ENCODE assay signal across 20 mouse cellular contexts in genomic region chr11:66569045-66569444, GRCm38 (mm10). TPM values are rescaled to one million over a fixed set of nuclear protein-coding genes. Genes with fewer than 3 reads are reported as not detected.
"Had no signal": no experiment of that assay in that cellular context is flagged by ENCODE, and none has a peak within 500 bp of the region (broad histone marks: within the 10 kb centered on the region; RNA-seq: fewer than 3 reads in every experiment).

No protein-coding gene starts in this region.

- H3K9ac ChIP-seq: limb, embryonic 12.5 days; limb, embryonic 15.5 days; liver, embryonic 14.5 days; liver, postnatal 0 days; lung, embryonic 14.5 days; midbrain, embryonic 12.5 days; neural tube, embryonic 12.5 days; stomach, embryonic 15.5 days had no signal

- ATAC-seq: liver, postnatal 0 days; lung, postnatal 0 days had no signal

- H3K9me3 ChIP-seq: limb, embryonic 12.5 days; limb, embryonic 15.5 days; midbrain, embryonic 12.5 days; neural tube, embryonic 12.5 days; stomach, embryonic 15.5 days had no signal

- H3K4me2 ChIP-seq: limb, embryonic 12.5 days; limb, embryonic 15.5 days; liver, embryonic 11.5 days; lung, embryonic 14.5 days; midbrain, embryonic 12.5 days; neural tube, embryonic 12.5 days; stomach, embryonic 15.5 days had no signal

- H3K27me3 ChIP-seq: megakaryocyte, embryonic 14.5 days had no signal

- H3K4me1 ChIP-seq: megakaryocyte, embryonic 14.5 days; midbrain, embryonic 12.5 days; neural tube, embryonic 12.5 days; stomach, embryonic 15.5 days had no signal

- H3K27ac ChIP-seq: limb, embryonic 12.5 days; limb, embryonic 15.5 days; liver, embryonic 14.5 days; midbrain, embryonic 12.5 days; neural tube, embryonic 12.5 days; stomach, embryonic 15.5 days had no signal

- H3K4me3 ChIP-seq: limb, embryonic 12.5 days; limb, embryonic 15.5 days; megakaryocyte, embryonic 14.5 days; midbrain, embryonic 12.5 days; neural tube, embryonic 12.5 days; stomach, embryonic 15.5 days had no signal

- DNase-seq: kidney, adult 18-20 months; kidney, adult 9 months; kidney, postnatal 14 days; kidney, postnatal 4 days; liver, postnatal 0 days; lung, embryonic 14.5 days; retina, postnatal 1 day; right cerebral cortex, postnatal 25 days; spleen, adult 18-20 months; thymus, postnatal 25 days had no signal

- H3K36me3 ChIP-seq: limb, embryonic 12.5 days; limb, embryonic 15.5 days; midbrain, embryonic 12.5 days; neural tube, embryonic 12.5 days; stomach, embryonic 15.5 days had no signal

RNA-seq across cellular contexts. Expression of gene Shisa6, which starts 43.3 kb away (rescaled TPM):
- total RNA-seq: neutrophil, adult 5-6 weeks had no signal
- polyA plus RNA-seq: liver, postnatal 0 days had no signal
